Mouse (Mus musculus) CH12.LX (cell line): ENCODE measurements at regions not wholly inside any gene's neighbourhood (a gene's known extent, or its start where the extent isn't known, plus 50 kb on each side); places are given as distances from the start of the nearest gene placed in this dataset.

Source experiments
- CHD2 ChIP-seq: IDR thresholded peaks from 2 replicates; pipeline ENCODE4 v1.6.1; 2011; ENCODE audit warnings: low read length, improper control_type of control experiment
- CTCF ChIP-seq, 2 experiments: IDR thresholded peaks in 1 of 2; conservative IDR thresholded peaks in 1 of 2; 2 replicates each; pipeline ENCODE4 v1.5.1; 2011 to 2012; ENCODE audit warnings: low read depth in 2 of 2, low read length in 2 of 2, improper control_type of control experiment in 1 of 2, inconsistent platforms in 1 of 2, mild to moderate bottlenecking in 1 of 2, moderate library complexity in 1 of 2
- MYC ChIP-seq: IDR thresholded peaks from 2 replicates; pipeline ENCODE4 v1.6.1; 2011; ENCODE audit warnings: low read depth, mild to moderate bottlenecking, improper control_type of control experiment, low read length
- POLR2A ChIP-seq: IDR thresholded peaks from 2 replicates; pipeline ENCODE4 v1.6.1; 2011; ENCODE audit warnings: low read depth, mild to moderate bottlenecking, improper control_type of control experiment, low read length
- RAD21 ChIP-seq: IDR thresholded peaks from 2 replicates; pipeline ENCODE4 v1.6.1; 2011; ENCODE audit warnings: low read depth, mild to moderate bottlenecking, low read length, improper control_type of control experiment, moderate library complexity

GRCm38 (mm10) chr7:36921003-36921402, 223.1 kb downstream of the Tshz3 start:
- TF ChIP-seq RAD21 (no peak), CTCF (conservative IDR thresholded peaks at IDR 0.05 in 1 of 2, IDR thresholded peaks at IDR 0.05 in 1 of 2; ENCODE audit: low read depth in 2 of 2, low read length in 2 of 2) (no peak), MYC (no peak), POLR2A (no peak), CHD2 (no peak)
